Mouse (Mus musculus): ENCODE measurements around the gene Krt6b. TPM values are rescaled to one million over a fixed set of nuclear protein-coding genes. Genes with fewer than 3 reads are reported as not detected.

Krt6b gene
- polyA plus RNA-seq (2021; fragmentation: Nextera tagmentation): not detected in 2 replicates
- long read RNA-seq, experiment 1: 0 reads
- long read RNA-seq, experiment 2: 0 reads

GRCm38 (mm10) chr15:101680187-101680586 is at the start of gene Krt6b:
Krt6b (minus strand) TSS chr15:101680287.

GRCm38 (mm10) chr15:101712720-101713119 is 32.6 kb upstream of the Krt6b start, which contains the start of gene Krt5:
Krt5 (minus strand) TSS chr15:101712898.

GRCm38 (mm10) chr15:101694207-101694606 is 14.1 kb upstream of the Krt6b start, which contains the start of gene Krt6a:
Krt6a (minus strand) TSS chr15:101694307.

GRCm38 (mm10) chr15:101647280-101647679 is 32.8 kb downstream of the Krt6b start, which contains the start of gene Gm5478:
Gm5478 (minus strand) TSS chr15:101647380.

GRCm38 (mm10) chr15:101627884-101628283 is 52.2 kb downstream of the Krt6b start, which contains the start of gene Gm5414:
Gm5414 (minus strand) TSS chr15:101628188.

Small RNA genes lying within 50 kb of the gene (microRNA-seq; reads per million reads assigned to microRNA genes)
- gene Gm44323: not detected
- not detected for gene Gm44342
- gene Gm44383: not detected
- not detected for gene Gm44479

Other genes starting within 250 kb of the Krt6b start
- gene Krt87, start 241.5 kb downstream of the Krt6b start, polyA plus RNA-seq (2021; fragmentation: Nextera tagmentation): 0.18 and 0.29 TPM in 2 replicates
- not detected in 2 replicates for gene Krt88, start 232.5 kb downstream of the Krt6b start, polyA plus RNA-seq (2021; fragmentation: Nextera tagmentation)
- not detected in 2 replicates for gene Krt81, start 216.5 kb downstream of the Krt6b start, polyA plus RNA-seq (2021; fragmentation: Nextera tagmentation)
- not detected in 2 replicates for gene Krt86, start 206.8 kb downstream of the Krt6b start, polyA plus RNA-seq (2021; fragmentation: Nextera tagmentation)
- not detected in 2 replicates for gene Krt83, start 188.8 kb downstream of the Krt6b start, polyA plus RNA-seq (2021; fragmentation: Nextera tagmentation)
- not detected in 2 replicates for gene Gm49425, start 163.0 kb downstream of the Krt6b start, polyA plus RNA-seq (2021; fragmentation: Nextera tagmentation)
- not detected in 2 replicates for gene Krt84, start 147.5 kb downstream of the Krt6b start, polyA plus RNA-seq (2021; fragmentation: Nextera tagmentation)
- not detected in 2 replicates for gene Krt82, start 129.6 kb downstream of the Krt6b start, polyA plus RNA-seq (2021; fragmentation: Nextera tagmentation)
- 0.15 and 0.21 TPM in 2 replicates for gene Krt90, start 117.3 kb downstream of the Krt6b start, polyA plus RNA-seq (2021; fragmentation: Nextera tagmentation)
- gene Krt75, start 106.4 kb downstream of the Krt6b start, polyA plus RNA-seq (2021; fragmentation: Nextera tagmentation): not detected in 2 replicates
- not detected in 2 replicates for gene Gm5414, start 52.1 kb downstream of the Krt6b start, polyA plus RNA-seq (2021; fragmentation: Nextera tagmentation)
- gene Gm5478, start 32.9 kb downstream of the Krt6b start, polyA plus RNA-seq (2021; fragmentation: Nextera tagmentation): not detected in 2 replicates
- gene Krt6a, start 14.0 kb upstream of the Krt6b start, polyA plus RNA-seq (2021; fragmentation: Nextera tagmentation): not detected in 2 replicates
- gene Krt5, start 32.6 kb upstream of the Krt6b start, polyA plus RNA-seq (2021; fragmentation: Nextera tagmentation): 0.38 and 0.46 TPM in 2 replicates
- not detected in 2 replicates for gene Krt71, start 62.8 kb upstream of the Krt6b start, polyA plus RNA-seq (2021; fragmentation: Nextera tagmentation)
- not detected in 2 replicates for gene Krt72, start 106.2 kb upstream of the Krt6b start, polyA plus RNA-seq (2021; fragmentation: Nextera tagmentation)
- 3.9 and 4.0 TPM in 2 replicates for gene Krt73, start 122.1 kb upstream of the Krt6b start, polyA plus RNA-seq (2021; fragmentation: Nextera tagmentation)
- 0.48 and 1.0 TPM in 2 replicates for gene Krt2, start 137.9 kb upstream of the Krt6b start, polyA plus RNA-seq (2021; fragmentation: Nextera tagmentation)
- 5.6 and 6.0 TPM in 2 replicates for gene Krt1, start 170.5 kb upstream of the Krt6b start, polyA plus RNA-seq (2021; fragmentation: Nextera tagmentation)
- gene Krt77, start 189.4 kb upstream of the Krt6b start, polyA plus RNA-seq (2021; fragmentation: Nextera tagmentation): 4.4 and 4.5 TPM in 2 replicates
- gene Krt76, start 212.6 kb upstream of the Krt6b start, polyA plus RNA-seq (2021; fragmentation: Nextera tagmentation): not detected in 2 replicates
- gene Krt4, start 244.4 kb upstream of the Krt6b start, polyA plus RNA-seq (2021; fragmentation: Nextera tagmentation): not detected in 2 replicates